Mouse (Mus musculus): ENCODE data around the gene Upf3b. TPM values are rescaled to one million over a fixed set of nuclear protein-coding genes. Genes with fewer than 3 reads are reported as not detected.
"Not testable (repeated sequence)": the region's sequence is repeated elsewhere in the genome, so short reads cannot be mapped to it uniquely, and the experiment has no call there.

The Upf3b gene
- 10 to 100 TPM; 23.2 to 27.6 TPM for total RNA-seq (2021)

GRCm38 (mm10) chrX:37110193-37110880 lies at the start of gene Upf3b:
TSS of gene Upf3b (minus strand) at chrX:37110322.
- intact Hi-C loops (cut with DNase I): no loop called here
- DNase-seq: peak; percentile 92

- intact Hi-C loops (cut with DNase I): no loop called here
These were observed 47.7 kb upstream of the Upf3b start for GRCm38 (mm10) chrX:37157839-37158238.

GRCm38 (mm10) chrX:37144954-37145353 lies 34.8 kb upstream of the Upf3b start:
- DNase-seq: peak; percentile 19
- intact Hi-C loops (cut with DNase I): no loop called here

More at GRCm38 (mm10) chrX:37157839-37158238, 47.7 kb upstream of the Upf3b start:
- DNase-seq: no peak

GRCm38 (mm10) chrX:37144498-37144897 lies 34.4 kb upstream of the Upf3b start:
- DNase-seq; intact Hi-C loops (cut with DNase I): not testable (repeated sequence)

GRCm38 (mm10) chrX:37141732-37142131 lies 31.6 kb upstream of the Upf3b start:
- DNase-seq: no peak
- intact Hi-C loops (cut with DNase I): no loop called here

GRCm38 (mm10) chrX:37126671-37127358 lies 16.7 kb upstream of the Upf3b start, which contains the start of gene Nkap:
TSS of gene Nkap (plus strand) at chrX:37126795.
- intact Hi-C loops (cut with DNase I): no loop called here
- DNase-seq: peak; percentile 67

- no peak for DNase-seq
- intact Hi-C loops (cut with DNase I): no loop called here
These were observed 15.4 kb upstream of the Upf3b start for GRCm38 (mm10) chrX:37125511-37125910.

GRCm38 (mm10) chrX:37120212-37120611 lies 10.1 kb upstream of the Upf3b start:
- intact Hi-C loops (cut with DNase I): no loop called here
- DNase-seq: no peak

GRCm38 (mm10) chrX:37119585-37119984 lies 9.5 kb upstream of the Upf3b start:
- intact Hi-C loops (cut with DNase I): no loop called here
- DNase-seq: no peak

- intact Hi-C loops (cut with DNase I): no loop called here
These were observed 7.0 kb upstream of the Upf3b start for GRCm38 (mm10) chrX:37117085-37117484.

GRCm38 (mm10) chrX:37110881-37111193 lies 715 bp upstream of the Upf3b start:
- intact Hi-C loops (cut with DNase I): no loop called here
- no peak for DNase-seq

More at GRCm38 (mm10) chrX:37117085-37117484, 7.0 kb upstream of the Upf3b start:
- no peak for DNase-seq

GRCm38 (mm10) chrX:37109526-37110192 lies 463 bp downstream of the Upf3b start:
- intact Hi-C loops (cut with DNase I): no loop called here

GRCm38 (mm10) chrX:37103826-37104225 lies 6.3 kb downstream of the Upf3b start:
- DNase-seq: no peak
- intact Hi-C loops (cut with DNase I): no loop called here

More at GRCm38 (mm10) chrX:37109526-37110192, 463 bp downstream of the Upf3b start:
- no peak for DNase-seq

- no peak for DNase-seq
- intact Hi-C loops (cut with DNase I): no loop called here
These were observed 11.4 kb downstream of the Upf3b start for GRCm38 (mm10) chrX:37098681-37099080.

GRCm38 (mm10) chrX:37095106-37095768 lies 14.9 kb downstream of the Upf3b start:
- DNase-seq: no peak
- intact Hi-C loops (cut with DNase I): no loop called here

GRCm38 (mm10) chrX:37091457-37091856 lies 18.7 kb downstream of the Upf3b start:
- DNase-seq: no peak
- intact Hi-C loops (cut with DNase I): no loop called here

GRCm38 (mm10) chrX:37088778-37089177 lies 21.3 kb downstream of the Upf3b start:
- intact Hi-C loops (cut with DNase I): loop anchor here (10.0 kb wide), 1 partner anchor 464 kb away; no protein-coding TSS in a partner anchor
- DNase-seq: no peak

GRCm38 (mm10) chrX:37085665-37086064 lies 24.5 kb downstream of the Upf3b start:
- intact Hi-C loops (cut with DNase I): loop anchor here (10.0 kb wide), 1 partner anchor 461 kb away; no protein-coding TSS in a partner anchor
- DNase-seq: no peak

GRCm38 (mm10) chrX:37084927-37085660 lies 25.0 kb downstream of the Upf3b start, which contains the start of gene Rpl39:
TSS of gene Rpl39 (minus strand) at chrX:37085402.
- intact Hi-C loops (cut with DNase I): loop anchor here (10.0 kb wide), 1 partner anchor 460 kb away; no protein-coding TSS in a partner anchor

More at GRCm38 (mm10) chrX:37084927-37085660, 25.0 kb downstream of the Upf3b start, which contains the start of gene Rpl39:
- peak; percentile 88 for DNase-seq
